Mouse (Mus musculus): ENCODE measurements around the gene Adat1. TPM values are rescaled to one million over a fixed set of nuclear protein-coding genes. Genes with fewer than 3 reads are reported as not detected.

Adat1 gene
- total RNA-seq (2014; rRNA removed) (4.5 TPM in 2 replicates), polyA plus RNA-seq (2015; fragmentation: Nextera tagmentation; extraction: Ambion mirVana) (3.4 and 4.3 TPM in 2 replicates)

DNA sequence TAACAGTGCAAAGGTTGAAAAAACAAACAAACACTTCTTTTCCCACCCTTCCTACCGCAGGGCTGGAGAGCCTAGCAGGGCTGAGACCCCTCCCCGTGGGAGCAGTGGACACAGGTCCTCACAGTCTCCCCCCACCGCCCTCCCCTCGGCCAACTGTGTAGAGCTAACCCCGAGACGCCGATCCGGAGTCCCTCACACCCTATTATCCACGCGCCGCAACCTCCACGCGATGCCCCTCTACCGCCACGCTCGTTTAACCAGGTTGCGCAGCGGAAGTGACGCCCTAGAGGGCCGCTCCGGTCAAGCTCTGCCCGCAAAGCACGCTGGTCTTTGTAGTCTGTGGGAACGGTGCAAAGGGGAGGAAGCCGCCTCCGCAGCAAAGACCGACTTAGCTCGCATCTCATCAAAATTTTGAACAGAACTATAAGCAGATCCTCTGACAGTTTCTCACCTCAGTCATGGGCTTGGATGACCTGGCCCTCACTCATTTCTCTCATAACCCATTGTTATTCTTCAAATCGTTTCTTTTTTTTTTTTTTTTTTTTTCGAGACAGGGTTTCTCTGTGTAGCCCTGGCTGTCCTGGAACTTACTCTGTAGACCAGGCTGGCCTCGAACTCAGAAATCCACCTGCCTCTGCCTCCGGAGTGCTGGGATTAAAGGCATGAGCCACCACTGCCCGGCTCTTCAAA, at the start of gene Adat1:
TSS of gene Adat1 (minus strand) at position 290 of the 690 bp plus-strand sequence.
- WGBS = 4% methylated on average over 32 of the region's 33 CpGs
- Histone ChIP-seq H3K4me2 (ENCODE audit: low read depth) (peak within 1 kb of the TSS; percentile 70), H3K27ac (ENCODE audit: low read depth, low read length) (0 out of 2 replicates have a peak within 1 kb of the TSS, but pooled peaks have one; percentile 31), H3K9ac (peak within 1 kb of the TSS; percentile 69), H3K36me3 (ENCODE audit: insufficient read depth) (peaks cover 48% of the 10 kb centered on the region), H3K4me3 (ENCODE audit: low read depth, low read length) (peak within 1 kb of the TSS; percentile 57), H3K27me3 (ENCODE audit: insufficient read depth, low read length) (no peaks in the 10 kb centered on the region), H3K9me3 (ENCODE audit: low read length) (no peaks in the 10 kb centered on the region), H3K4me1 (ENCODE audit: insufficient read depth) (no peaks in the 10 kb centered on the region)
- TF ChIP-seq CTCF (IDR thresholded peaks at IDR 0.05; ENCODE audit: low read depth) = peak; percentile 45
- DNase-seq (peak; percentile 93), ATAC-seq (peak; percentile 98)

- no peaks in the 10 kb centered on the region for H3K9me3 ChIP-seq (ENCODE audit: low read length)
Observed at GRCm38 (mm10) chr8:112037521-112037920, 45.4 kb upstream of the Adat1 start.

GRCm38 (mm10) chr8:112034603-112035002, 42.5 kb upstream of the Adat1 start:
- Histone ChIP-seq H3K4me3 (ENCODE audit: low read depth, low read length) (no peak overlapping the region), H3K9ac (no peak overlapping the region), H3K27ac (ENCODE audit: low read depth, low read length) (no peak overlapping the region), H3K4me1 (ENCODE audit: insufficient read depth) (no peaks in the 10 kb centered on the region), H3K4me2 (ENCODE audit: low read depth) (no peak overlapping the region), H3K36me3 (ENCODE audit: insufficient read depth) (no peaks in the 10 kb centered on the region), H3K27me3 (ENCODE audit: insufficient read depth, low read length) (no peaks in the 10 kb centered on the region), H3K9me3 (ENCODE audit: low read length) (no peaks in the 10 kb centered on the region)
- no peak for ATAC-seq
- DNase-seq = peak; percentile 55
- 14% methylated on average over 8 of the region's 8 CpGs for WGBS
- peak; percentile 72 for TF ChIP-seq CTCF (IDR thresholded peaks at IDR 0.05; ENCODE audit: low read depth)

More at GRCm38 (mm10) chr8:112037521-112037920, 45.4 kb upstream of the Adat1 start:
- Histone ChIP-seq H3K27me3 (ENCODE audit: insufficient read depth, low read length) (no peaks in the 10 kb centered on the region), H3K27ac (ENCODE audit: low read depth, low read length) (no peak overlapping the region), H3K4me3 (ENCODE audit: low read depth, low read length) (no peak overlapping the region), H3K4me1 (ENCODE audit: insufficient read depth) (no peaks in the 10 kb centered on the region), H3K36me3 (ENCODE audit: insufficient read depth) (no peaks in the 10 kb centered on the region), H3K9ac (no peak overlapping the region), H3K4me2 (ENCODE audit: low read depth) (no peak overlapping the region)
- 87% methylated on average over 18 of the region's 18 CpGs for WGBS
- TF ChIP-seq CTCF (IDR thresholded peaks at IDR 0.05; ENCODE audit: low read depth) = no peak
- DNase-seq = no peak
- ATAC-seq = no peak

- 46% methylated on average over 7 of the region's 7 CpGs for WGBS
Observed at GRCm38 (mm10) chr8:112033071-112033470, 41.0 kb upstream of the Adat1 start.

DNA sequence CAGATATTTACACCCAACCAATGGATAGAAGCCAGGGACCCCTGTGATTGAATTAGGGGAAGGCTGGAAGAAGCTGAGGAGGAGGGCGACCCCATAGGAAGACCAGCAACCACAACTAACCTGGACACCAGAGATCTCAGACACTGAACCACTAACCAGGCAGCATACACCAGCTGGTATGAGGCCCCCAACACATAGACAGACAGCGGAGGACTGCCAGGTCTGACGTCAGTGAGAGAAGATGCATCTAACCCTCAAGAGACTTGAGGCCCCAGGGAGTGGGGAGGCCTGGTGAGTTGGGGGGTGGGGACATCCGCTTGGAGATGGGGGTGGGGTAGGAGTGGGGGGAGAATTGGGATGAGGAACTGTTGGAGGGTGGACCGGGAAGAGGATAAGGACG, 38.6 kb upstream of the Adat1 start:
- no peak for ATAC-seq
- Histone ChIP-seq H3K9me3 (ENCODE audit: low read length) (no peaks in the 10 kb centered on the region), H3K9ac (no peak overlapping the region), H3K27ac (ENCODE audit: low read depth, low read length) (no peak overlapping the region), H3K4me3 (ENCODE audit: low read depth, low read length) (no peak overlapping the region), H3K4me2 (ENCODE audit: low read depth) (no peak overlapping the region), H3K36me3 (ENCODE audit: insufficient read depth) (no peaks in the 10 kb centered on the region), H3K4me1 (ENCODE audit: insufficient read depth) (no peaks in the 10 kb centered on the region), H3K27me3 (ENCODE audit: insufficient read depth, low read length) (no peaks in the 10 kb centered on the region)
- TF ChIP-seq CTCF (IDR thresholded peaks at IDR 0.05; ENCODE audit: low read depth) = no peak
- DNase-seq = no peak
- 56% methylated on average over 6 of the region's 6 CpGs for WGBS

More at GRCm38 (mm10) chr8:112033071-112033470, 41.0 kb upstream of the Adat1 start:
- ATAC-seq = no peak
- no peak overlapping the region for H3K4me3 ChIP-seq (ENCODE audit: low read depth, low read length)
- H3K36me3 ChIP-seq (ENCODE audit: insufficient read depth) = no peaks in the 10 kb centered on the region
- no peaks in the 10 kb centered on the region for H3K4me1 ChIP-seq (ENCODE audit: insufficient read depth)
- no peak for TF ChIP-seq CTCF (IDR thresholded peaks at IDR 0.05; ENCODE audit: low read depth)
- H3K4me2 ChIP-seq (ENCODE audit: low read depth) = no peak overlapping the region
- no peaks in the 10 kb centered on the region for H3K9me3 ChIP-seq (ENCODE audit: low read length)
- H3K27ac ChIP-seq (ENCODE audit: low read depth, low read length) = no peak overlapping the region
- H3K27me3 ChIP-seq (ENCODE audit: insufficient read depth, low read length) = no peaks in the 10 kb centered on the region
- DNase-seq = no peak
- no peak overlapping the region for H3K9ac ChIP-seq

DNA sequence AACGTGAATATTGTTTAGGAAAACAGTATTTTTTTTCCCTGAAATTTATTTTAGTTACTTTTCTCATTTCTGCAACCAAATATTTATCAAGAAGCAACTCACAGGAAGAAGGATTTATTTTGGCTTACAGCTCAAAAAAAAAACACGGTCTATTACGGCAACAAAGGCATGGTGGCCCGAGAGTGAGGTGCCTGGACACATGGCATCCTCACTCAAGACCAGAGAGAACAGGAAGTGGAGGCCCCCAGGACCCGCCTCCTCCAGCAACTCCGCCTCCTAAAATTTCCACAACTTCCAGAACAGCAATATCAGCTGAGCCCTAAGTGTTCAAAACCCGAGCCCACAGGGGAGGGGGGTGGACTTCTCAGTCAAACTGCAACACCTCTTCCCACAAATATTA, 37.4 kb upstream of the Adat1 start:
- no peak for TF ChIP-seq CTCF (IDR thresholded peaks at IDR 0.05; ENCODE audit: low read depth)
- ATAC-seq = no peak
- H3K27ac ChIP-seq (ENCODE audit: low read depth, low read length) = no peak overlapping the region
- H3K9ac ChIP-seq = no peak overlapping the region
- DNase-seq = no peak
- H3K27me3 ChIP-seq (ENCODE audit: insufficient read depth, low read length) = no peaks in the 10 kb centered on the region
- H3K4me1 ChIP-seq (ENCODE audit: insufficient read depth) = no peaks in the 10 kb centered on the region
- no peak overlapping the region for H3K4me3 ChIP-seq (ENCODE audit: low read depth, low read length)
- WGBS = 88% methylated on average over 7 of the region's 7 CpGs
- no peaks in the 10 kb centered on the region for H3K9me3 ChIP-seq (ENCODE audit: low read length)
- H3K36me3 ChIP-seq (ENCODE audit: insufficient read depth) = no peaks in the 10 kb centered on the region
- H3K4me2 ChIP-seq (ENCODE audit: low read depth) = no peak overlapping the region

GRCm38 (mm10) chr8:112014936-112015335, 22.8 kb upstream of the Adat1 start, which contains the start of gene Gm6793:
Gene Gm6793, minus strand, starts transcription at chr8:112015036.
- no peak within 1 kb of the TSS for H3K9ac ChIP-seq
- ATAC-seq (no peak), DNase-seq (no peak)
- H3K4me3 ChIP-seq (ENCODE audit: low read depth, low read length) = no peak within 1 kb of the TSS
- no peaks in the 10 kb centered on the region for H3K9me3 ChIP-seq (ENCODE audit: low read length)
- peaks cover 33% of the 10 kb centered on the region for H3K36me3 ChIP-seq (ENCODE audit: insufficient read depth)
- H3K4me1 ChIP-seq (ENCODE audit: insufficient read depth) = peaks cover 14% of the 10 kb centered on the region
- H3K4me2 ChIP-seq (ENCODE audit: low read depth) = no peak within 1 kb of the TSS
- no peak for TF ChIP-seq CTCF (IDR thresholded peaks at IDR 0.05; ENCODE audit: low read depth)
- no peaks in the 10 kb centered on the region for H3K27me3 ChIP-seq (ENCODE audit: insufficient read depth, low read length)
- no peak within 1 kb of the TSS for H3K27ac ChIP-seq (ENCODE audit: low read depth, low read length)
- 87% methylated on average over 11 of the region's 11 CpGs for WGBS
